Mouse (Mus musculus): ENCODE measurements around the gene Nup188. TPM values are rescaled to one million over a fixed set of nuclear protein-coding genes. Genes with fewer than 3 reads are reported as not detected.
A peak's percentile ranks its signal among the peaks of the same experiment; 100 is the strongest.

The Nup188 gene
- total RNA-seq, 2 experiments from 2014 or later: 19.0 to 25.9 TPM

DNA sequence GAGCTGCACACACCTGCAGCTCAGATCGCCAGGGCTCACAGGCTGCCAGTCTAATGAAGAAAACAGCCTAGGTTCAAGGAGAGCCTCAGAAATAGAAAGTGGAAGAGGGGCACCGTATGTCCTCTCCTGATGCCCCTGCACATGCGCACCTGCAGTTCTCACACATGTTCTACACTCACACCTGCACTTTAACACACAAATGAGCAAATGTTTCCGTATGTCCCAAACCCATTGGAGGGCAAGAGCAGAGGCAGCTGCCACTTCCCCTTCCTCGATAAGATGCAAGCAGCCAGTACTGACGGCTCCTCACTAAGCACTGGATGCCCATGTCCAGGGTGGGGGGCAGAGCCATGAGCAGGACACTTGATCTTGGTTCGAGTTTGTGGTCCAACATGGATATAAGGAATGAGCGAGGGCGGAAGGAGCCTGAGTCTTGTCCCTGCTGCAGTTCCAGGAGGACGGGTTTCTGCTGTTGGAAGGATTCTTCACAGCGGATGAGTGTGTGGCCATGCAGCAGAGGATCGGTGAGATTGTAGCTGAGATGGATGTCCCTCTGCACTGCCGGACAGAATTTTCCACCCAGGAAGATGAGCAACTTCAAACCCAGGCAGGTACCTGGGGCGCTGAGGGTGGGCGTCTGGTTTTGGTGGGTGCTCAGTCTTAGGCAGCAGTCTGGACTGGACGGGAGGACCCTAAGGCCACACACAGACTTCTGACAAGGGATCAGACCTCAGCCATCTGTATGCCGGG is 16.8 kb upstream of the Nup188 start:
- Histone ChIP-seq H3K4me3 (no peak overlapping the region; the same call in 1 of the 2 replicates), H3K27ac (peak overlapping the region; percentile 84)
- no peak for TF ChIP-seq CTCF (conservative IDR thresholded peaks at IDR 0.05)
- no peak for DNase-seq (ENCODE audit: low spot score in 2 of 2)

GRCm38 (mm10) chr2:30270134-30270533 is 16.1 kb upstream of the Nup188 start:
- H3K27ac ChIP-seq: peak overlapping the region; percentile 84
- no peak overlapping the region; the same call in 1 of the 2 replicates for H3K4me3 ChIP-seq
- TF ChIP-seq CTCF (conservative IDR thresholded peaks at IDR 0.05): peak; percentile 98
- peak; percentile 70 to 78 for DNase-seq (ENCODE audit: low spot score in 2 of 2)

DNA sequence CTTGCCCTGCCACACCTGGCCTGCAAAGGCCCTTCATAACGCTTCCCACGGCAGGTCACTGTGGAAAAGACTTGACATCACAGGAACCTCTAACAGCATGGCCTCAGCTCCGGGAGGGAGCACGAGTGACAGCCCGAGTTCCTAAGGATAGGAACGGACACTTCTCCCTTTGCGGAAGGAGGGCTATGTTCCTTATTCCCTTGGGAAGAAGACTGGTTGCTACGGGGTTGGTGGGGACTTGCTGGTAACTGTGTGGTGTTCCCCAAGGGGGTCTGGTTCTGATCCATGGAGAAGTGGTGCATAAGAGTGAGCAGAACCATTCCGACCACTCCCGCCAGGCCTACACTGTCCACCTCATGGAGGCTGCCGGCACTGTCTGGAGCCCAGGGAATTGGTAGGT is 5.5 kb upstream of the Nup188 start, which contains the start of gene Gm28038:
Gene Gm28038, plus strand, starts transcription at position 301 of the 400 bp plus-strand sequence.
- no peak within 1 kb of the TSS for H3K4me3 ChIP-seq
- no peak for TF ChIP-seq CTCF (conservative IDR thresholded peaks at IDR 0.05)
- DNase-seq (ENCODE audit: low spot score in 2 of 2): no peak
- no peak within 1 kb of the TSS for H3K27ac ChIP-seq

DNA sequence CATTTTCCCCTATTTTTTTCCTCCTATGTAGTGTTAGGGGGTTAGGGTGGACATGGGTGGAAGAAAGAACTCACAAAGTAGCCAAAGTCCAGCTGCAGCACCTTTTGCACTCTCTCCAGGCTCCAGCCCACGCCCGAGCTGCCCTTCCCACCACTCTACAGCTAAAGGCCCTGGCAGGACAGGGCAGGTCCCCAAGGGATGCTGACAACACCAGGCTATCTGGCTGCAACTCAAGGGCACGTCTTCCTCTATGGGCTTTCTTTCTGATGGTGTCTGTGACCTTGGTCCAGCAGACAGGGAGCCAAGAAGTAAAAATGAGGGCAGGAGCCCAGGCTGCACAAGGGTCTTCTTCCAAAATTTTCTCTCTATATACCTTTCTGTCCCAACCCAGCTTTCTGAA is 4.5 kb upstream of the Nup188 start:
- no peak for TF ChIP-seq CTCF (conservative IDR thresholded peaks at IDR 0.05)
- DNase-seq (ENCODE audit: low spot score in 2 of 2): no peak
- no peak overlapping the region for H3K27ac ChIP-seq
- no peak overlapping the region for H3K4me3 ChIP-seq

DNA sequence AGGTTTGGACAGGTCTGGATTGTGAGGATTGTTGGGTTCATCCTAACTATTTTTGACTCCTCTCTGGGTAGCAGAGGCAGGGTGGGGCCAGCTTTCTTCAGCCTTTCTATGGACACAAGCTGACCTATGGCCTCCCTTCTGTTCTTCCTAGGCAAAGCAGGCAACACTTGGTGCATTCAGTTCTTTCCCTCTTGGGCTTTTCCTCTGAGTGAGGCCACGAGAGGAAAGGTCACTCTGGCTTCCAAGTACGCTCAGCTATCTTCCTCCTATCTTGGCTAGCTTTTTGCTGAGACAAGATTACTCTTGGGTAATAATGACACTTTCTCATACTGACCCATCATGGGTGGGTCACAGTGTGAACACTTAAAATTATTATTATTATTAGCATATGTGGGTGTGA is 3.0 kb upstream of the Nup188 start:
- no peak for TF ChIP-seq CTCF (conservative IDR thresholded peaks at IDR 0.05)

DNA sequence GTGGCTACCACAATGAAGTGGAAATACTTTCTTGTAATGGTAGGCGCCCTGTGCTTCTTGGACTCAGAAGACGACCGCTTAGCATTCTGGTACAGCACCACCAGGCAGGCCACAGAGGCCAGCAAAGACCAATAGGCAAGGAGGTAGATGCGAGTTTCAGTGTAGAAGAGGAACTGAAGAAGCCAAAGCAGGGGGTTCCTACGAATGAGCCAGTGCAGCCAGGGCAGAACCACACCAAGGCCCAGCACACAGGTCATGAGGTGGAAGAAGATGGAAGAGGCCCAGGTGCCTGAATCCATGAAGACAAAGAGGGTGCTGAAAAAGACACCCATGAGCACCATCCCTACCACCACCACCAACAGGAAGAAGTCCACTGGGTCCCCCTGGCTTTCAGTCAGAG is 1.2 kb upstream of the Nup188 start:
- Histone ChIP-seq H3K27ac (no peak overlapping the region), H3K4me3 (no peak overlapping the region; the same call in 1 of the 2 replicates)
- no peak for TF ChIP-seq CTCF (conservative IDR thresholded peaks at IDR 0.05)
- no peak for DNase-seq (ENCODE audit: low spot score in 2 of 2)

More for the DNA sequence above, 3.0 kb upstream of the Nup188 start:
- no peak overlapping the region for H3K27ac ChIP-seq
- H3K4me3 ChIP-seq: no peak overlapping the region
- DNase-seq (ENCODE audit: low spot score in 2 of 2): no peak

DNA sequence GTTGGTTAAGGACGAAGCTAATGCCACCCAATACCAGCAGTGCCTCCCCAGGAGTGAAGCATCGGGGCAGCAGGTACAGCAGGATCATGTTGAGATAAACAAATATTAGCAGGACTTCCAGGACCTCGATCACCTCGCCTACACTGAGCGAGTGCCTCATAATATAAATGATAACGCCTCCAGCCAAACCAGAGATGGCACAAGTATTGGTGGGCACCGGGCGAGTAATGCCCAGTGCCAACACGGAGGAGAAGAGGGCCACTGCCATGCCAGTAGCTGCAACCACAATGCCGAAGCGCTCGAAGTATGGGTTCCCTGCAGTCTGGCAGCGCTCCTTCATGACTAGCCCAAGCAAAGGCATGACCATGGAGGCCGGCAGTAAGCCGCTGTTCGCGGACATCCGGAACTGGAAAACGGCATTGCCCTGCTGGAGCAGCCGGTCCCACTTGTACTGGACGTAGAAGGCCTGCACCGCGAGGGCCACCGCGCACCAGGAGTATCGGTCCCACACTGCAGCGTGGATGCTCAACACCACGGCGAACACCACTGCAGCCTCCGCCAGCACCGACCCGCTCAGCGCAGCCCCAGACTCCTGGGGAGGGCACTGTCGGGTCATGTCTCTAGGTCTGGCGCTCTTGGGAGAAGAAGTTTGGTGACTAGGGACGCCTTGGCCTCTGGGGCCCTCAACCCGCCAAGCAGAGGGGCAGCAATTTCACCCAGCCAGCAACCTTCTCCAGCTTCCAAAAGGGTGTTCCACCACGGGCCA is 598 bp upstream of the Nup188 start:
- no peak for DNase-seq (ENCODE audit: low spot score in 2 of 2)
- TF ChIP-seq CTCF (conservative IDR thresholded peaks at IDR 0.05): no peak
- peak overlapping the region; percentile 91 for H3K4me3 ChIP-seq
- H3K27ac ChIP-seq: peak overlapping the region; percentile 87

- Histone ChIP-seq H3K4me3 (peak overlapping the region; percentile 91), H3K27ac (peak overlapping the region; percentile 87)
- no peak for DNase-seq (ENCODE audit: low spot score in 2 of 2)
- TF ChIP-seq CTCF (conservative IDR thresholded peaks at IDR 0.05): no peak
Measured at GRCm38 (mm10) chr2:30287027-30287373, 803 bp downstream of the Nup188 start.

GRCm38 (mm10) chr2:30299525-30299924 is 13.3 kb downstream of the Nup188 start:
- no peak overlapping the region for H3K27ac ChIP-seq
- TF ChIP-seq CTCF (conservative IDR thresholded peaks at IDR 0.05): peak; percentile 61
- H3K4me3 ChIP-seq: no peak overlapping the region
- no peak for DNase-seq (ENCODE audit: low spot score in 2 of 2)

DNA sequence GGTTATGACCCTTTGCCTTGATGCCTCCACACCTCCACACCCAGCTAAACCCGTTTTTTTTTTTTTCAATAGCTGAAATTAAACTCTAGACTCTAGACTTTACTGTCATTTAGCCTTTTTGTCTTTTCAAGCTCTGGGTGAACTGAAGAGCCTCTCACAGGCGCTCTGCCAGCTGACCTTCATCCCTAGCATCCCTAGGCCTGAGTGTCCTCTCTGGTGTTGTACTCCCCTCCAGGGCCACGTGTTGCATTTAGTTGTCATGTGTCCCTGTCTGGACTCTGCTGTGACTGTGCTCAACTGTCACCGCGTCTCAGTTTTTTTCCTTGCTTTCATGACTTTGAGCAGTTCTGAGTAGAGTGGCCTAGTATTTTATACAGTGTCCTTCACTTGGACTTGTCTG is 13.8 kb downstream of the Nup188 start:
- no peak overlapping the region for H3K27ac ChIP-seq
- DNase-seq (ENCODE audit: low spot score in 2 of 2): no peak
- no peak overlapping the region for H3K4me3 ChIP-seq
- TF ChIP-seq CTCF (conservative IDR thresholded peaks at IDR 0.05): no peak

DNA sequence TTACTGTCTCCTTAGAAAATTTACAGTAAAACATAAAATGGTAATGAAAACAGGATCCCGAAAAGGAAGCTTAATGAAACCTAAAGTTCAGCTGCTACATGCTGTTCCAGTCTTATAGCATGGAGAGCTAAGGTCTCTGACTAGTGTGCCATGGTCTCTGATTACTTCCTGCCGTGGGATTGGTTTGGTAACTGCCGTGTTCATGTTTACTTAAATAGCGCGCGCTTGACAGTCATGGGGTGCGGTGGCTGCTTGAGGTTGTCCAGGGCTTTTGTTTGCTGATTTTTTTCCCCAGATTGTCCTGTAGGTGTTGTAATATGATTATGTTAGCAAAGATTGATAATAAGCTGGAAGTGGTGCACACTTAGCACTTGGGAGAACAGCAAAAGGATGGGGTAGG is 19.9 kb downstream of the Nup188 start:
- Histone ChIP-seq H3K4me3 (no peak overlapping the region), H3K27ac (no peak overlapping the region)
- DNase-seq (ENCODE audit: low spot score in 2 of 2): no peak
- TF ChIP-seq CTCF (conservative IDR thresholded peaks at IDR 0.05): no peak

GRCm38 (mm10) chr2:30309351-30309750 is 23.2 kb downstream of the Nup188 start:
- no peak for TF ChIP-seq CTCF (conservative IDR thresholded peaks at IDR 0.05)
- no peak overlapping the region for H3K4me3 ChIP-seq
- no peak overlapping the region for H3K27ac ChIP-seq
- no peak for DNase-seq (ENCODE audit: low spot score in 2 of 2)

GRCm38 (mm10) chr2:30311481-30311880 is 25.3 kb downstream of the Nup188 start:
- no peak overlapping the region for H3K4me3 ChIP-seq
- no peak for DNase-seq (ENCODE audit: low spot score in 2 of 2)
- TF ChIP-seq CTCF (conservative IDR thresholded peaks at IDR 0.05): no peak
- H3K27ac ChIP-seq: no peak overlapping the region
